Mouse (Mus musculus) liver, embryonic 14.5 days (tissue): Measurements from ENCODE around the gene Taf4. TPM values are rescaled to one million over a fixed set of nuclear protein-coding genes. Genes with fewer than 3 reads are reported as not detected.

Source experiments
- ATAC-seq: fragments of 200-750 bp; cut with Nextera tagmentation; 2 replicates; pipeline ENCODE4 v1.8.0; 2017; ENCODE audit warnings: moderate number of reproducible peaks, mild to moderate bottlenecking, moderate library complexity; ENCODE audit not compliant: insufficient read depth
- DNase-seq, 3 experiments: peaks; one replicate each; pipeline ENCODE4 v3.0.0-alpha.2; 2012 to 2013; ENCODE audit warnings: low read depth in 3 of 3, low spot score in 3 of 3
- H3K27ac ChIP-seq: fragments of 300-500 bp; sonication (generic); 2 replicates; pipeline ENCODE4 v1.5.1; 2014; ENCODE audit warnings: moderate library complexity, mild to moderate bottlenecking, control low read depth, inconsistent platforms
- H3K27me3 ChIP-seq: fragments of 300-500 bp; sonication (generic); 2 replicates; pipeline ENCODE4 v1.6.1; 2014; ENCODE audit warnings: mild to moderate bottlenecking, low read length, moderate library complexity; ENCODE audit not compliant: control insufficient read depth, insufficient read depth
- H3K36me3 ChIP-seq: fragments of 300-500 bp; sonication (generic); replicated peaks from 2 replicates; pipeline ENCODE4 v1.6.1; 2014; ENCODE audit warnings: low read depth; ENCODE audit not compliant: control insufficient read depth, insufficient read depth
- H3K4me1 ChIP-seq, 2 experiments: fragments of 200-500 bp in 1 of 2; fragments of 300-500 bp in 1 of 2; sonication (generic) in 1 of 2; replicated peaks; 2 replicates each; pipeline ENCODE4 v1.6.1; 2012 to 2014; ENCODE audit warnings: antibody characterized with exemption in 1 of 2, inconsistent platforms in 1 of 2, low read length in 1 of 2; ENCODE audit not compliant: control insufficient read depth in 2 of 2, insufficient read depth in 2 of 2
- H3K4me2 ChIP-seq: fragments of 300-500 bp; sonication (generic); 2 replicates; pipeline ENCODE4 v1.6.1; 2014; ENCODE audit warnings: low read depth, mild to moderate bottlenecking, control low read depth, moderate library complexity
- H3K4me3 ChIP-seq, 2 experiments: fragments of 200-500 bp in 1 of 2; fragments of 300-500 bp in 1 of 2; sonication (generic) in 1 of 2; 2 replicates each; pipeline ENCODE4 v1.5.1; 2012 to 2014; ENCODE audit warnings: low read depth in 2 of 2, low read length in 2 of 2, mild to moderate bottlenecking in 2 of 2, control low read depth in 1 of 2, inconsistent platforms in 1 of 2, moderate library complexity in 1 of 2; ENCODE audit not compliant: insufficient read depth in 1 of 2
- H3K9ac ChIP-seq: fragments of 300-500 bp; sonication (generic); replicated peaks from 2 replicates; pipeline ENCODE4 v1.6.1; 2014; ENCODE audit warnings: mild to moderate bottlenecking, control low read depth, moderate library complexity
- H3K9me3 ChIP-seq: fragments of 300-500 bp; sonication (generic); 2 replicates; pipeline ENCODE4 v1.6.1; 2016; ENCODE audit warnings: low read length, mixed read lengths; ENCODE audit not compliant: control insufficient read depth
- CTCF ChIP-seq: IDR thresholded peaks from 2 replicates; pipeline ENCODE4 v1.5.1; 2016; ENCODE audit warnings: antibody characterized with exemption, low read depth, control low read depth
- EP300 ChIP-seq: IDR thresholded peaks from 2 replicates; pipeline ENCODE4 v1.6.1; 2016; ENCODE audit warnings: antibody characterized with exemption, low read depth
- WGBS: fragments of 180-500 bp; shearing (Covaris S2); extraction: QIAGEN DNeasy Blood & Tissue Kit; methylation state at CpG from one replicate; pipeline ENCODE4 v1.1.7; 2014; ENCODE audit not compliant: insufficient replicate concordance; 5-methylcytosine and 5-hydroxymethylcytosine counted together
- polyA plus RNA-seq, 2 experiments: library from polyadenylated mRNA; depleted of rRNA in 1 of 2; stranded (reverse) in 1 of 2; unstranded in 1 of 2; fragments of >200 nt; fragmentation: Nextera tagmentation in 1 of 2; extraction: Ambion mirVana in 1 of 2; gene quantifications; 2 replicates each; pipeline versions ENCODE4 v1.2.1 to v1.2.3; 2012 to 2014

Gene Taf4
- polyA plus RNA-seq, 2 experiments, result 2.3 to 5.7 TPM

DNA sequence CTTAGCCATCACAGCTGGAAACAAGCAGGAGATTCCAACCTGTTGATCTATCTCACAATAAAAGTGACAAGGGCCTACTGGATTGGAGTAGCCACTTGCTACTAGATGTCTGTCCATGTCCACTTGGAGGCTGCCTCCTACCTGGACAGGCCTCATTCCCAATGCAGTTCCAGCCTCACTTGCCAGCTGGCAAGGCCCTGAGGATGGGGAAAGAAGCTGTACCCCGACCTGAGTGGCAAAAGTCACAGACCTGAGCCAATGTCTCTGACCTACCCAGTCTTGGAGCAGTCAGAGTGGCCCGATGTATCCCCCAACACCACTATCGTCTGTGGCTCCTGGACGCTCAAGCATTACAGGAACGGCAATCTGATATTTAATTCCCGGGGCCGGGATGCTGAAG, 37.2 kb upstream of the Taf4 start:
- H3K27ac ChIP-seq, result no peak overlapping the region
- H3K27me3 ChIP-seq, result no peaks in the 10 kb centered on the region; the same call in 1 of the 2 replicates
- H3K9me3 ChIP-seq, result no peaks in the 10 kb centered on the region
- no peak overlapping the region for H3K4me3 ChIP-seq
- H3K4me2 ChIP-seq, result no peak overlapping the region
- no peaks in the 10 kb centered on the region for H3K36me3 ChIP-seq
- no peak overlapping the region for H3K9ac ChIP-seq
- 64% methylated on average over 7 of the region's 7 CpGs for WGBS
- ATAC-seq, result no peak
- TF ChIP-seq CTCF, result no peak
- no peak for TF ChIP-seq EP300
- H3K4me1 ChIP-seq, result no peaks in the 10 kb centered on the region
- DNase-seq, result no peak

DNA sequence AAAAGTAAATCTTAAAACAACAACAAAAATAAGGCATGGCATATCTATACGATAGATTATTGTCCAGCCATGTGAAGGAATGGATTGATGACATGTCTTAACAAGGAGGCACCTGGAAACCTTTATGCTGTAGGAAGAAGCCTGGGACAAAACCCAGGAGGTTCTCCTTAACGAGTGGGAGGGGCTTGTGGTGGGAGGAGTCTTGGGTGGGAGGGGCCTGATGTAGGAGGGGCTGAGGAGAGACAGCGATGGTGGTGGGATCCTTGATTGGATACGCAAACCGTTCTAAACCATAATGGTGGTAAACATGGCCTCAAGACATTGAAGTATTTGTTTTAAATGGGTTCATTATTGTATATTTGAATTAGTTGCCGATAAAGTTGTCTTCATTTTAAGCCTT, 34.9 kb upstream of the Taf4 start:
- WGBS, result 72% methylated on average over 6 of the region's 6 CpGs
- no peak for DNase-seq
- no peaks in the 10 kb centered on the region for H3K36me3 ChIP-seq

DNA sequence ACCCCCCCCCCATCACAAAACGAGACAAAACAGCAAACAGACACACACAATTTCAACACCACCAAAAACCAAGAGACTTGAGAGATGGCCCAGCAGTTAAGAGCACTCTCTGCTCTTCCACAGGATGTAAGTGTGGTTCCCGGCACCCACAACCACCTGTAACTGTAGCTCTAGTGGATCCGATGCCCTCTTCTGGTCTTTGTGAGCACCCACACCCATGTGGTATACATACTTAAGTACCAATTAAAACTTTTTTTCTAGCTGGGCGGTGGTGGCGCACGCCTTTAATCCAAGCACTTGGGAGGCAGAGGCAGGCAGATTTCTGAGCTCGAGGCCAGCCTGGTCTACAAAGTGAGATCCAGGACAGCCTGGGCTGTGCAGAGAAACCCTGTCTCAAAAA, 34.2 kb upstream of the Taf4 start:
- Histone ChIP-seq H3K27me3 (no peaks in the 10 kb centered on the region), H3K27ac (no peak overlapping the region), H3K4me3 (no peak overlapping the region), H3K36me3 (no peaks in the 10 kb centered on the region), H3K4me2 (no peak overlapping the region), H3K9me3 (no peaks in the 10 kb centered on the region), H3K9ac (no peak overlapping the region), H3K4me1 (no peaks in the 10 kb centered on the region)
- DNase-seq (no peak), ATAC-seq (no peak)
- TF ChIP-seq CTCF, result no peak
- TF ChIP-seq EP300, result no peak
- 77% methylated on average over 7 of the region's 7 CpGs for WGBS

More for the DNA sequence above, 34.9 kb upstream of the Taf4 start:
- no peak overlapping the region for H3K4me3 ChIP-seq
- no peaks in the 10 kb centered on the region for H3K9me3 ChIP-seq
- no peak for ATAC-seq
- no peaks in the 10 kb centered on the region for H3K4me1 ChIP-seq
- no peaks in the 10 kb centered on the region for H3K27me3 ChIP-seq
- no peak for TF ChIP-seq CTCF
- no peak for TF ChIP-seq EP300
- no peak overlapping the region for H3K9ac ChIP-seq
- H3K4me2 ChIP-seq, result no peak overlapping the region
- no peak overlapping the region for H3K27ac ChIP-seq

DNA sequence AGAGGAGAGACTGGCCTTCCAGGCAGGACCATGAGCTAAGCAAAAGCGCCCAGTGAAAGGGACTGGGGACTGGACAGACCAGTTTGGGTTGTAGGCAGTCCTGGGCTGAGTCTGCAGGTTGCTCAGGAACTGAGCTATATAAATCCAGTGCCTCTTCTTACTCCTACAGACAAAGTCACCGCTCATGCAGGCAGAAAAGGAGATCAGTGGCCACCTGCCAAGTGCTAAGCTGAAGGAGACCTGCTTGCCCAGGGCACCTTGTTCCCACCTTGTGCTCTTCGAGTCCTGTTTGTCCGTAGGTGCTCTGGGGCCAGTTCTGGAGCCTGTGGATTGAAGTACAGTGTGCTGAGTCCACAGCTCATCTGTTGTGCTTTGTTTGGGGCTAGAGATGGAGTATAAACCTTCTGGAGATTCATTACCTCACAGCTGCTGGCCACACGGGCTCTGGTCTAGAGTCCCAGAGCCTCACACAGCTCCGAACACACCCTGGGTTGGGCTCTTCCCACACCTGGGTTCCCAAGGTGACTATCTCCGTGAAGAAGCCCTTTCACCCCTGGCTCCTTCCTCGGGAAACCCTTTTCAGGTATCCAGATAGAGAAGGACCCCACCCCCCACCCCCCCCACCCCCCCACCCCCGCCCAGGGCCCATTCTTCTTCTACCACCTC, 30.0 kb upstream of the Taf4 start:
- TF ChIP-seq CTCF (no peak), EP300 (no peak)
- H3K9me3 ChIP-seq, result no peaks in the 10 kb centered on the region
- H3K4me3 ChIP-seq, result no peak overlapping the region
- no peaks in the 10 kb centered on the region for H3K4me1 ChIP-seq
- no peak overlapping the region for H3K9ac ChIP-seq
- no peak overlapping the region for H3K4me2 ChIP-seq
- no peak for DNase-seq
- H3K27me3 ChIP-seq, result no peaks in the 10 kb centered on the region
- 35% methylated on average over 9 of the region's 9 CpGs for WGBS
- ATAC-seq, result no peak
- H3K27ac ChIP-seq, result no peak overlapping the region
- H3K36me3 ChIP-seq, result no peaks in the 10 kb centered on the region

DNA sequence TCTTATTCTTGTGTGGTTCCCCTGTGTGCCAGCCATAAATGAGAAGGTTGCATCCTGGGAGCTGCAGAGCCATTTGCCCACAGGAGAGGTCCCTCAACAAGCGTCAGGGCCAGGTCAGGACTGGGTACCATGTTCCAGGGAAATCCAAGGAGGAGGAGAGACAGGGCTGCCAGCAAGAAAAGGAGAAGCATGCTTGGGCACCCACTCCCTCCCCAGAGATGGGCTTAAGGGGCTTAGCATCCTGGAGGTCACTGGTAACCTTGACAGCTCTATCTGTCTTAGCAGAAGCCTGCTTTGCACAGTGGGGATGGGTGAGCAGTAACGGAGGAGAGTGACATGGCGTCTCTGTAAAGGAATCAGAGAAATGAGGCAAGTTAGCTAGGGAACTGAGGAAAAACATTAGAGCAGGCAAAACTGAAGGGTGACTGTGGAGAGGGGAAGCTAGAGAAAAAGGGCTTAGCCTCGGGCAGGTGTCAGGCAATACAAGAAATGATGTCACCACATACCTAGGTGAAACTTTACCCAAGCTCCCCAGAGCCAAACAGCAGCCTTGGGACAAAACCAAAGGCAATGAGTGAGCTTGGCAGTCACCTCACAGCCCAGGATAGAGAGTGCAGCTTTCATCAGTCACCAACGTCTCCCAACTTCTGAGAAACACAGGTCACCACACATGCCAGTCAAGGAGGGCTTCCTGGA, 29.4 kb upstream of the Taf4 start:
- TF ChIP-seq CTCF (no peak), EP300 (no peak)
- H3K36me3 ChIP-seq, result no peaks in the 10 kb centered on the region
- no peak overlapping the region for H3K27ac ChIP-seq
- WGBS, result 46% methylated on average over 5 of the region's 5 CpGs
- no peak overlapping the region for H3K4me2 ChIP-seq
- ATAC-seq (no peak), DNase-seq (no peak)
- H3K9ac ChIP-seq, result no peak overlapping the region
- no peaks in the 10 kb centered on the region for H3K9me3 ChIP-seq
- no peak overlapping the region for H3K4me3 ChIP-seq
- no peaks in the 10 kb centered on the region for H3K4me1 ChIP-seq
- no peaks in the 10 kb centered on the region for H3K27me3 ChIP-seq
